Mouse (Mus musculus) heart, embryonic 10.5 days (tissue): ENCODE measurements around the gene Efna4. TPM values are rescaled to one million over a fixed set of nuclear protein-coding genes. Genes with fewer than 3 reads are reported as not detected.

Source experiments
- DNase-seq: peaks from one replicate; pipeline ENCODE4 v3.0.0-alpha.2; 2017; ENCODE audit warnings: low spot score
- H3K27ac ChIP-seq: fragments of 300-500 bp; sonication (generic); 2 replicates; pipeline ENCODE4 v1.5.1; 2016; ENCODE audit warnings: mild to moderate bottlenecking
- H3K27me3 ChIP-seq: fragments of 300-500 bp; sonication (generic); 2 replicates; pipeline ENCODE4 v1.6.1; 2016; ENCODE audit warnings: mild to moderate bottlenecking; ENCODE audit not compliant: poor library complexity, insufficient read depth, severe bottlenecking
- H3K36me3 ChIP-seq: fragments of 300-500 bp; sonication (generic); 2 replicates; pipeline ENCODE4 v1.6.1; 2016; ENCODE audit warnings: mild to moderate bottlenecking, moderate library complexity
- H3K4me1 ChIP-seq: fragments of 300-500 bp; sonication (generic); 2 replicates; pipeline ENCODE4 v1.6.1; 2016; ENCODE audit warnings: mild to moderate bottlenecking
- H3K4me3 ChIP-seq: fragments of 300-500 bp; sonication (generic); 2 replicates; pipeline ENCODE4 v1.5.1; 2016; ENCODE audit warnings: mild to moderate bottlenecking, moderate library complexity
- H3K9me3 ChIP-seq: fragments of 300-500 bp; sonication (generic); 2 replicates; pipeline ENCODE4 v1.6.1; 2016; ENCODE audit warnings: mild to moderate bottlenecking, moderate library complexity
- WGBS: fragments of 180-500 bp; shearing (Covaris S2); methylation state at CpG from one replicate; pipeline ENCODE4 v1.1.7; 2016; 5-methylcytosine and 5-hydroxymethylcytosine counted together
- polyA plus RNA-seq: library from polyadenylated mRNA; unstranded; fragments of >200 nt; fragmentation: Nextera tagmentation; extraction: Ambion mirVana; gene quantifications from 2 replicates; pipeline ENCODE4 v1.2.1, GENCODE M21; 2016

Efna4 gene
- polyA plus RNA-seq, 1 experiment from 2014 or later, result 19.3 TPM

DNA sequence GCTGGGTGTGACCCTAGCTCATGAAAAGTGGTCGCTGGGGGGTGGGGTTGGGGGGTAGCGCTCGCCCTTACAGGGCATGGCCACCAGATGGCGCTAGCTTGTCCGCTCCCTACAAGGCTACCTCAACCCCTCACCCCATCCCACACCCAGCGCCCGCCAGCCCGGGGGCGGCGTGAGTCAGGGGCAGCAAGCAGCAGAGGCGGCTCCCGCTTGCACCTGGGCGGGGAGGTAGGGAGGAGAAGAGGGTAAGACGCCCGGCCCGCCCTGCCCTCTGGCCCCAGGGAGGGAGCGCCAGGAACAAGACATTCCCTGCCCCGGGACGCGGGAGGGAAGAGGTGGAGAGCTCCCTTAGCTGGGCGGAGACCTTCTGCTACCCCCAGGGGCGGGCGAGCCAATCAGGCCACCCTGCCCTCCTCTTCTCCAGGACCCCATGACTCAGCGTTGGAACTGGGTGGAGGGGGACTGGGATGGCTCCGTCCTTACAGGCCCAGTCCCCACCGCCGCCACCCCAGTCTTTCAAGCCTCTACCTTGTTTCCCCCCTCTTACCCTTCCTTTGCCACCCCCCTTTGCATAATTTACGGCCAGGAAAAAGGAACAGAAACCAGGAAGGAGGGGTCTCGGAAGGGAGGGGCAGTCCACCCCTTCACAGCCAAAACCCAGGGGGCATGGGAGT lies 40.7 kb upstream of the Efna4 start:
- no peaks in the 10 kb centered on the region; the same call in 1 of the 2 replicates for H3K27me3 ChIP-seq
- WGBS, result 1% methylated on average over 28 of the region's 29 CpGs
- no peaks in the 10 kb centered on the region for H3K9me3 ChIP-seq
- H3K4me3 ChIP-seq, result peak overlapping the region; percentile 75
- peaks cover 24% of the 10 kb centered on the region for H3K36me3 ChIP-seq
- DNase-seq, result peak; percentile 92
- H3K4me1 ChIP-seq, result peaks cover 28% of the 10 kb centered on the region
- peak overlapping the region; percentile 91 for H3K27ac ChIP-seq

GRCm38 (mm10) chr3:89377831-89378230 lies 40.0 kb upstream of the Efna4 start:
- H3K4me3 ChIP-seq, result peak overlapping the region; percentile 75
- H3K27ac ChIP-seq, result peak overlapping the region; percentile 91
- H3K9me3 ChIP-seq, result no peaks in the 10 kb centered on the region
- H3K4me1 ChIP-seq, result peaks cover 32% of the 10 kb centered on the region
- WGBS, result 64% methylated on average over 4 of the region's 4 CpGs
- no peaks in the 10 kb centered on the region; the same call in 1 of the 2 replicates for H3K27me3 ChIP-seq
- peaks cover 24% of the 10 kb centered on the region for H3K36me3 ChIP-seq
- no peak for DNase-seq

DNA sequence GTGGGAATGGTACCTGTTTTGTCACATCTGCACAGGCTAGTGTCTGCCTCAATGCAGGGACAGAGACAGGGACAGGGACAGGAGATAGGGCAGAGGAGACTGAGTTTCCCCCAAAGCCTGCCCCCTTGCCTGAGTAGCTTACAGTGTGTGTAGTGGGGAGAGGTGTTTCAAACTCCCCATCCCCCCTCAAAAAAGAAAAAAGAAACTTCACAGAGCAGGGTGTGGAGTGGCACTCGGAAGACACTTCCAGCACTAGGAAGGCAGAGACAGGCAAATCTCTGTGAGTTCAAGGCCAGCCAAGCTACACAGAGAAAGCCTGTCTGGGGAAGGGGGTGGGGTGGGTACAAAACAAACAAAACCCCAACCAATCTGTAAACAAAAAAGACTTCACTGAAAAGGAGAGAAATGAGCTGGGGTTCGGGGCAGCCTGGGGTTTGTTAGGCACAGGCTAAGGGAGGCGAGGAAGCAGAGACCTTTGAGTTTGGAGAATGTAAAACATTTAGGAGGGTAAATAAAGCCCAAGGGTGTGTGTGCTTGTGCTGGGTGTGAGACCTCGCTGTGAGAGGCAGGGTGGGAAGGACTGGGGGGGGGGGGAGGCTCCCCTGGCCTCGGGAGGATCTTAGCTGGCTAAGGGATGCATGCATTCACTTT lies 35.9 kb upstream of the Efna4 start:
- no peak for DNase-seq
- WGBS, result 41% methylated on average over 5 of the region's 5 CpGs
- Histone ChIP-seq H3K4me3 (no peak overlapping the region), H3K9me3 (no peaks in the 10 kb centered on the region), H3K27ac (no peak overlapping the region), H3K27me3 (0 out of 2 replicates have a peak, but pooled peaks cover 2% of the 10 kb centered on the region), H3K4me1 (peaks cover 25% of the 10 kb centered on the region), H3K36me3 (no peaks in the 10 kb centered on the region)

GRCm38 (mm10) chr3:89367338-89367737 lies 29.5 kb upstream of the Efna4 start:
- H3K9me3 ChIP-seq, result no peaks in the 10 kb centered on the region
- no peak overlapping the region for H3K4me3 ChIP-seq
- peaks cover 19% of the 10 kb centered on the region for H3K4me1 ChIP-seq
- no peak for DNase-seq
- H3K36me3 ChIP-seq, result no peaks in the 10 kb centered on the region
- H3K27ac ChIP-seq, result no peak overlapping the region
- peaks cover 42% of the 10 kb centered on the region for H3K27me3 ChIP-seq
- WGBS, result 44% methylated on average over 11 of the region's 11 CpGs

- DNase-seq, result no peak
- Histone ChIP-seq H3K36me3 (no peaks in the 10 kb centered on the region), H3K9me3 (no peaks in the 10 kb centered on the region), H3K4me3 (no peak overlapping the region), H3K4me1 (peaks cover 18% of the 10 kb centered on the region), H3K27ac (no peak overlapping the region), H3K27me3 (peaks cover 42% of the 10 kb centered on the region)
- 66% methylated on average over 20 of the region's 20 CpGs for WGBS
Measured at GRCm38 (mm10) chr3:89365486-89366414, 27.9 kb upstream of the Efna4 start.

- 85% methylated on average over 11 of the region's 11 CpGs for WGBS
- Histone ChIP-seq H3K27ac (no peak within 1 kb of the TSS), H3K27me3 (peaks cover 42% of the 10 kb centered on the region), H3K4me1 (peaks cover 16% of the 10 kb centered on the region), H3K4me3 (no peak within 1 kb of the TSS), H3K36me3 (no peaks in the 10 kb centered on the region), H3K9me3 (no peaks in the 10 kb centered on the region)
- no peak for DNase-seq
Measured at GRCm38 (mm10) chr3:89365153-89365485, 27.3 kb upstream of the Efna4 start, which contains the start of gene Dcst1. Gene Dcst1, minus strand, starts transcription at chr3:89365253.

DNA sequence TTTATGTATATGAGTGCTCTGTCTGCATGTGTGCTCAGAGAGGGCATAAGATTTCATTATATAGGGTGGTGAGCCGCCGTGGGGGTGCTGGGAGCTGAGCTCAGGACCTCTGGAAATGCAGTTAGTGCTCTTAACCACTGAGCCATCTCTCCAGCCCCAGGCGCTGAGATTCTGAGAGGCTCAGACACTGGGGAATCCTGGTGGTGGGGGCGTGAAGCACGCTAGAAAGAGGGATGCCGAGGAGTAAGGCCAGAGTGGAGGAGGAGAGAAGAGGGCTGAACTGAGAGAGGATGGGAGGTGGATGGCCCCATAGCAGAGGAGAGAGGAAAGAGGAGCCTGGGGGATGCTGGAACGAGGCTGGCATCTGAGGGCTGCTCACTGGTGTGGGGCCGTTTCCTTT lies 26.8 kb upstream of the Efna4 start:
- DNase-seq, result no peak
- Histone ChIP-seq H3K9me3 (no peaks in the 10 kb centered on the region), H3K36me3 (no peaks in the 10 kb centered on the region), H3K27ac (no peak overlapping the region), H3K4me1 (peaks cover 16% of the 10 kb centered on the region), H3K4me3 (no peak overlapping the region), H3K27me3 (peaks cover 42% of the 10 kb centered on the region)
- WGBS, result 60% methylated on average over 8 of the region's 8 CpGs

DNA sequence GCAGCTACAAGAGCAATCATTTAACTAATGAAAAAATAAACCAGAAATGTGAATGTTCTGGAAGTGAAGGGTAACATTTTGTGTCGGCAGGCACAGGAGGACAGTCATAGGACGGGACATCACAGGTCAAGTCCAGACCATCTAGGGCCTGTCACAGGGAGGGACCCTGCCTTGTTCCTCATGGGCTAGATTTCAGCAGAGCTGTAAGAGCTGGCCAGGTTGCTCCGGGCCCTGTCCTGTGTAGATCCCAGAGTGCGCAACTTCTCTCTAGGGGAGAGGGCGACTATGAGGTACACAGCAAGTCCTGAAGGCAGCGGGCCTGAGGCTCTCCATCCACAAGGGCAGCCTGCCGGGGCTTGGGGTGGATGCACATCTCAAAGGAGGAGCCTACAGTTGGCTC lies 23.8 kb upstream of the Efna4 start, which contains the start of gene Dcst2:
Gene Dcst2 (plus strand): TSS at position 301 of the 400 bp plus-strand sequence.
- no peak within 1 kb of the TSS for H3K4me3 ChIP-seq
- H3K27ac ChIP-seq, result no peak within 1 kb of the TSS
- peaks cover 43% of the 10 kb centered on the region for H3K27me3 ChIP-seq
- no peaks in the 10 kb centered on the region for H3K9me3 ChIP-seq
- DNase-seq, result no peak
- no peaks in the 10 kb centered on the region for H3K36me3 ChIP-seq
- peaks cover 6% of the 10 kb centered on the region; the same call in 1 of the 2 replicates for H3K4me1 ChIP-seq
- WGBS, result 77% methylated on average over 7 of the region's 7 CpGs

- no peak overlapping the region for H3K4me3 ChIP-seq
- 79% methylated on average over 3 of the region's 3 CpGs for WGBS
- peaks cover 6% of the 10 kb centered on the region for H3K4me1 ChIP-seq
- no peak for DNase-seq
- no peaks in the 10 kb centered on the region for H3K9me3 ChIP-seq
- H3K27me3 ChIP-seq, result peaks cover 43% of the 10 kb centered on the region
- no peak overlapping the region for H3K27ac ChIP-seq
- H3K36me3 ChIP-seq, result no peaks in the 10 kb centered on the region
Measured at GRCm38 (mm10) chr3:89360237-89360636, 22.4 kb upstream of the Efna4 start.

DNA sequence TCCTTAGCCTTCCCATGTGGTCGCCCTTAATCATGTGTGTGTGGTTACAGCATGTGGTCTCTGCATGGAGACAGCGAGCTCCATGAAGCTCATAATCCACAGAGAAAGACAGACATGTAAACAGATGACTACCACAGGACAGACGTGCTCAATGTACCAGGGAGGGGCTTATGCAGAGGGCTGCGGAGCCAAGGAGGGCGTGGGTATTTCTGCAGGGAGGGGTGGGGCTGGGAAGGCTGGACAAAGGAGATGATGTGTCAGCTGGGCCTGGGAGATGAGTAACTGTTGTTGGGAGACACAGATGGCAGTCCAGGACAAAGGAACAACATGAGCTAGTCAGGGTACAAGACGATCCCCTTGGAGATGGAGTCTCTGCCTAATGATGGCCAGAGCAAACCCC lies 21.8 kb upstream of the Efna4 start:
- Histone ChIP-seq H3K36me3 (no peaks in the 10 kb centered on the region), H3K9me3 (no peaks in the 10 kb centered on the region), H3K27ac (no peak overlapping the region), H3K4me3 (no peak overlapping the region), H3K4me1 (peaks cover 11% of the 10 kb centered on the region), H3K27me3 (peaks cover 41% of the 10 kb centered on the region)
- 79% methylated on average over 6 of the region's 6 CpGs for WGBS
- DNase-seq, result no peak

GRCm38 (mm10) chr3:89356029-89356428 lies 18.2 kb upstream of the Efna4 start:
- H3K27me3 ChIP-seq, result peaks cover 65% of the 10 kb centered on the region
- no peak overlapping the region for H3K27ac ChIP-seq
- H3K4me1 ChIP-seq, result peaks cover 11% of the 10 kb centered on the region
- no peak overlapping the region for H3K4me3 ChIP-seq
- H3K9me3 ChIP-seq, result no peaks in the 10 kb centered on the region
- DNase-seq, result no peak
- 60% methylated on average over 9 of the region's 9 CpGs for WGBS
- H3K36me3 ChIP-seq, result no peaks in the 10 kb centered on the region

DNA sequence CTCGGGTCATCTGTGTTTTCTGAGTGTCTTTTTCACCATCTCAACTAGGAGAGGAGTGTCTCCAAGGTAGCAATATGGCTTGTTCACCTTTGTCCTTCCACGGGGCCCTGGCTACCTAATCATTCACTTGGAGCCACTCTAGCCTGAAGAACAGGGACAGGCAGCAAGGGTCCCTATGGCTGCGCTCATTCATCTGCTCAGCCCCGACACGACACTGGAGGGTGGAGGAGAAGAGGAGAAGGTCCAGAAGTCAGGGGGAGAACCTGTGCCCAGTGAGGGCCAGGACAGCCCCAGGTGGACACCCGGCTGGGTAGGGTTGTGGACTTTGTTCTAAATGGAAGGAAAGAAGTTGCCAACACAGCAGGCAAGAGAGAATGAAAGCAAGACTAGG lies 17.7 kb upstream of the Efna4 start:
- H3K27ac ChIP-seq, result no peak overlapping the region
- H3K36me3 ChIP-seq, result no peaks in the 10 kb centered on the region
- WGBS, result 81% methylated on average over 6 of the region's 6 CpGs
- no peaks in the 10 kb centered on the region for H3K9me3 ChIP-seq
- no peak overlapping the region for H3K4me3 ChIP-seq
- no peak for DNase-seq
- H3K4me1 ChIP-seq, result peaks cover 13% of the 10 kb centered on the region
- H3K27me3 ChIP-seq, result peaks cover 70% of the 10 kb centered on the region
